Mouse (Mus musculus) kidney, postnatal 0 days (tissue): ENCODE results near the gene Zbtb18. TPM values are rescaled to one million over a fixed set of nuclear protein-coding genes. Genes with fewer than 3 reads are reported as not detected.
A peak's percentile ranks its signal among the peaks of the same experiment; 100 is the strongest.

Experiments used
- ATAC-seq: fragments of 200-750 bp; cut with Nextera tagmentation; replicated peaks from 2 replicates; pipeline ENCODE4 v1.8.0; 2017; ENCODE audit warnings: low read depth, moderate number of reproducible peaks, moderate TSS enrichment, moderate library complexity; ENCODE audit not compliant: low FRiP score
- DNase-seq: peaks from one replicate; pipeline ENCODE4 v3.0.0-alpha.2; 2016; ENCODE audit warnings: low spot score
- H3K27ac ChIP-seq: fragments of 300-500 bp; sonication (generic); 2 replicates; pipeline ENCODE4 v1.5.1; 2014; ENCODE audit warnings: mild to moderate bottlenecking
- H3K27me3 ChIP-seq: fragments of 300-500 bp; sonication (generic); 2 replicates; pipeline ENCODE4 v1.6.1; 2014; ENCODE audit warnings: low read length, mixed read lengths; ENCODE audit not compliant: insufficient read depth
- H3K36me3 ChIP-seq: fragments of 300-500 bp; sonication (generic); 2 replicates; pipeline ENCODE4 v1.6.1; 2014; ENCODE audit warnings: low read length, mixed read lengths; ENCODE audit not compliant: insufficient read depth
- H3K4me1 ChIP-seq: fragments of 300-500 bp; sonication (generic); replicated peaks from 2 replicates; pipeline ENCODE4 v1.6.1; 2014; ENCODE audit warnings: antibody characterized with exemption, low read length, mixed read lengths; ENCODE audit not compliant: insufficient read depth
- H3K4me2 ChIP-seq: fragments of 300-500 bp; sonication (generic); 2 replicates; pipeline ENCODE4 v1.6.1; 2014; ENCODE audit warnings: mild to moderate bottlenecking, low read length, moderate library complexity, mixed read lengths
- H3K4me3 ChIP-seq: fragments of 300-500 bp; sonication (generic); replicated peaks from 2 replicates; pipeline ENCODE4 v1.5.1; 2014; ENCODE audit warnings: low read depth, low read length
- H3K9ac ChIP-seq: fragments of 300-500 bp; sonication (generic); 2 replicates; pipeline ENCODE4 v1.6.1; 2014; ENCODE audit warnings: low read depth, low read length
- H3K9me3 ChIP-seq: fragments of 300-500 bp; sonication (generic); replicated peaks from 2 replicates; pipeline ENCODE4 v1.6.1; 2016; ENCODE audit warnings: low read length, inconsistent platforms, mixed read lengths
- CTCF ChIP-seq: IDR thresholded peaks from 2 replicates; pipeline ENCODE4 v1.5.1; 2016; ENCODE audit warnings: antibody characterized with exemption, low read depth, mild to moderate bottlenecking, moderate library complexity
- WGBS: fragments of 180-500 bp; shearing (Covaris S2); extraction: QIAGEN DNeasy Blood & Tissue Kit; methylation state at CpG from one replicate; pipeline ENCODE4 v1.1.7; 2014; 5-methylcytosine and 5-hydroxymethylcytosine counted together
- polyA plus RNA-seq: library from polyadenylated mRNA; unstranded; fragments of >200 nt; fragmentation: Nextera tagmentation; extraction: Ambion mirVana; gene quantifications from 2 replicates; pipeline ENCODE4 v1.2.1, GENCODE M21; 2015

Gene Zbtb18
- polyA plus RNA-seq, 1 experiment from 2014 or later: 2.6 TPM

GRCm38 (mm10) chr1:177419331-177419730, 22.8 kb upstream of the Zbtb18 start:
- H3K4me3 ChIP-seq: no peak overlapping the region
- no peak for DNase-seq
- no peaks in the 10 kb centered on the region for H3K27me3 ChIP-seq
- H3K4me1 ChIP-seq: no peaks in the 10 kb centered on the region
- ATAC-seq: no peak
- WGBS: 59% methylated on average over 12 of the region's 12 CpGs
- no peaks in the 10 kb centered on the region for H3K36me3 ChIP-seq
- H3K4me2 ChIP-seq: no peak overlapping the region
- H3K9ac ChIP-seq: no peak overlapping the region
- H3K9me3 ChIP-seq: no peaks in the 10 kb centered on the region
- no peak for TF ChIP-seq CTCF
- H3K27ac ChIP-seq: no peak overlapping the region

- no peak overlapping the region for H3K27ac ChIP-seq
- DNase-seq (peak; percentile 15), ATAC-seq (no peak)
- H3K4me1 ChIP-seq: no peaks in the 10 kb centered on the region
- no peak overlapping the region for H3K9ac ChIP-seq
- no peaks in the 10 kb centered on the region for H3K9me3 ChIP-seq
- no peak overlapping the region for H3K4me2 ChIP-seq
- H3K36me3 ChIP-seq: no peaks in the 10 kb centered on the region
- WGBS: 58% methylated on average over 6 of the region's 6 CpGs
- no peaks in the 10 kb centered on the region for H3K27me3 ChIP-seq
- H3K4me3 ChIP-seq: no peak overlapping the region
- TF ChIP-seq CTCF: peak; percentile 36
Observed at GRCm38 (mm10) chr1:177420126-177420525, 22.0 kb upstream of the Zbtb18 start.

- no peak for ATAC-seq
- Histone ChIP-seq H3K27me3 (no peaks in the 10 kb centered on the region), H3K36me3 (no peaks in the 10 kb centered on the region), H3K4me3 (no peak overlapping the region), H3K4me2 (no peak overlapping the region), H3K9me3 (no peaks in the 10 kb centered on the region), H3K4me1 (no peaks in the 10 kb centered on the region), H3K9ac (no peak overlapping the region), H3K27ac (no peak overlapping the region)
- no peak for DNase-seq
- 61% methylated on average over 5 of the region's 5 CpGs for WGBS
- TF ChIP-seq CTCF: no peak
Observed at GRCm38 (mm10) chr1:177427862-177428261, 14.3 kb upstream of the Zbtb18 start.

- ATAC-seq (no peak), DNase-seq (no peak)
- H3K9ac ChIP-seq: no peak overlapping the region
Observed at GRCm38 (mm10) chr1:177428338-177428737, 13.8 kb upstream of the Zbtb18 start.

GRCm38 (mm10) chr1:177429067-177429466, 13.1 kb upstream of the Zbtb18 start:
- no peaks in the 10 kb centered on the region for H3K36me3 ChIP-seq
- no peak overlapping the region for H3K27ac ChIP-seq
- no peaks in the 10 kb centered on the region for H3K27me3 ChIP-seq
- no peak overlapping the region for H3K4me2 ChIP-seq
- DNase-seq (no peak), ATAC-seq (no peak)
- 79% methylated on average over 4 of the region's 4 CpGs for WGBS
- no peak overlapping the region for H3K9ac ChIP-seq
- no peaks in the 10 kb centered on the region for H3K4me1 ChIP-seq
- no peak overlapping the region for H3K4me3 ChIP-seq
- TF ChIP-seq CTCF: no peak
- H3K9me3 ChIP-seq: no peaks in the 10 kb centered on the region

More at GRCm38 (mm10) chr1:177428338-177428737, 13.8 kb upstream of the Zbtb18 start:
- WGBS: 58% methylated on average over 14 of the region's 14 CpGs
- no peak overlapping the region for H3K27ac ChIP-seq
- TF ChIP-seq CTCF: no peak
- no peaks in the 10 kb centered on the region for H3K4me1 ChIP-seq
- H3K36me3 ChIP-seq: no peaks in the 10 kb centered on the region
- no peak overlapping the region for H3K4me3 ChIP-seq
- no peaks in the 10 kb centered on the region for H3K9me3 ChIP-seq
- H3K4me2 ChIP-seq: no peak overlapping the region
- H3K27me3 ChIP-seq: no peaks in the 10 kb centered on the region

GRCm38 (mm10) chr1:177440411-177440810, 1.7 kb upstream of the Zbtb18 start:
- Histone ChIP-seq H3K9ac (no peak overlapping the region), H3K9me3 (no peaks in the 10 kb centered on the region), H3K4me3 (no peak overlapping the region), H3K36me3 (no peaks in the 10 kb centered on the region), H3K27me3 (no peaks in the 10 kb centered on the region), H3K27ac (no peak overlapping the region), H3K4me2 (peak overlapping the region; percentile 65; the same call in 1 of the 2 replicates), H3K4me1 (peaks cover 6% of the 10 kb centered on the region)
- ATAC-seq: no peak
- TF ChIP-seq CTCF: no peak
- 11% methylated on average over 1 of the region's 2 CpGs for WGBS
- DNase-seq: no peak

- Histone ChIP-seq H3K4me2 (peak overlapping the region; percentile 65), H3K36me3 (no peaks in the 10 kb centered on the region), H3K9ac (peak overlapping the region; percentile 70), H3K9me3 (no peaks in the 10 kb centered on the region), H3K4me1 (peaks cover 8% of the 10 kb centered on the region), H3K27me3 (no peaks in the 10 kb centered on the region), H3K27ac (peak overlapping the region; percentile 94), H3K4me3 (peak overlapping the region; percentile 62)
- no peak for TF ChIP-seq CTCF
- ATAC-seq: no peak
- DNase-seq: peak; percentile 23
- WGBS: 0% methylated on average over 6 of the region's 6 CpGs
Observed at GRCm38 (mm10) chr1:177440981-177441491, 1.1 kb upstream of the Zbtb18 start.
